Mouse (Mus musculus) cerebellum, adult 2 months (tissue): ENCODE data around the gene Dcaf4.

Experiments
- CTCF ChIP-seq: fragments of 200-500 bp; IDR thresholded peaks from 2 replicates; pipeline ENCODE4 v1.5.1; 2011; ENCODE audit warnings: low read depth, mild to moderate bottlenecking, control low read depth, low read length, moderate library complexity, borderline replicate concordance; ENCODE audit not compliant: insufficient read depth
- POLR2A ChIP-seq: fragments of 200-500 bp; IDR thresholded peaks from 2 replicates; pipeline ENCODE4 v1.6.1; 2011; ENCODE audit warnings: low read length, control low read depth, borderline replicate concordance; ENCODE audit not compliant: insufficient read depth

GRCm38 (mm10) chr12:83517580-83517979 lies 2.7 kb upstream of the Dcaf4 start:
- no peak for TF ChIP-seq POLR2A
- no peak for TF ChIP-seq CTCF
